Mouse (Mus musculus) cortical plate, adult 2 months (tissue): ENCODE measurements at regions not wholly inside any gene's neighbourhood (a gene's known extent, or its start where the extent isn't known, plus 50 kb on each side); places are given as distances from the start of the nearest gene placed in this dataset.

ENCODE experiments used
- CTCF ChIP-seq: fragments of 200-500 bp; IDR thresholded peaks from 2 replicates; pipeline ENCODE4 v1.5.1; 2011; ENCODE audit warnings: mild to moderate bottlenecking, control low read depth, low read length; ENCODE audit not compliant: insufficient read depth; ENCODE audit errors: extremely low read depth
- POLR2A ChIP-seq: fragments of 200-500 bp; IDR thresholded peaks from 2 replicates; pipeline ENCODE4 v1.6.1; 2011; ENCODE audit warnings: mild to moderate bottlenecking, low read length, control low read depth; ENCODE audit not compliant: insufficient read depth; ENCODE audit errors: extremely low read depth

- TF ChIP-seq CTCF = no peak
- no peak for TF ChIP-seq POLR2A
Observed at GRCm38 (mm10) chr1:128529808-128530545, 62.1 kb downstream of the Cxcr4 start.
